Mouse (Mus musculus) hindbrain, embryonic 16.5 days (tissue): ENCODE results near the gene Syngap1. TPM values are rescaled to one million over a fixed set of nuclear protein-coding genes. Genes with fewer than 3 reads are reported as not detected.

Source experiments
- ATAC-seq: fragments of 200-750 bp; cut with Nextera tagmentation; 2 replicates; pipeline ENCODE4 v1.8.0; 2017; ENCODE audit warnings: moderate TSS enrichment, moderate library complexity
- H3K27ac ChIP-seq: fragments of 300-500 bp; sonication (generic); 2 replicates; pipeline ENCODE4 v1.5.1; 2014; ENCODE audit warnings: low read depth, mild to moderate bottlenecking, control low read depth, low read length, moderate library complexity
- H3K27me3 ChIP-seq: fragments of 300-500 bp; sonication (generic); replicated peaks from 2 replicates; pipeline ENCODE4 v1.6.1; 2014; ENCODE audit warnings: low read length; ENCODE audit not compliant: control insufficient read depth, insufficient read depth
- H3K36me3 ChIP-seq: fragments of 300-500 bp; sonication (generic); 2 replicates; pipeline ENCODE4 v1.6.1; 2014; ENCODE audit warnings: mild to moderate bottlenecking, low read length, moderate library complexity, mixed read lengths; ENCODE audit not compliant: control insufficient read depth, insufficient read depth
- H3K4me1 ChIP-seq: fragments of 300-500 bp; sonication (generic); 2 replicates; pipeline ENCODE4 v1.6.1; 2014; ENCODE audit warnings: low read depth, low read length; ENCODE audit not compliant: control insufficient read depth, insufficient read depth
- H3K4me2 ChIP-seq: fragments of 300-500 bp; sonication (generic); 2 replicates; pipeline ENCODE4 v1.6.1; 2014; ENCODE audit warnings: mild to moderate bottlenecking, low read length, control low read depth, moderate library complexity
- H3K4me3 ChIP-seq: fragments of 300-500 bp; sonication (generic); 2 replicates; pipeline ENCODE4 v1.5.1; 2014; ENCODE audit warnings: mild to moderate bottlenecking, low read length, control low read depth, moderate library complexity
- H3K9ac ChIP-seq: fragments of 300-500 bp; sonication (generic); 2 replicates; pipeline ENCODE4 v1.6.1; 2014; ENCODE audit warnings: low read depth, mild to moderate bottlenecking, control low read depth, low read length, moderate library complexity
- H3K9me3 ChIP-seq: fragments of 300-500 bp; sonication (generic); 2 replicates; pipeline ENCODE4 v1.6.1; 2014; ENCODE audit warnings: mild to moderate bottlenecking, low read length, moderate library complexity; ENCODE audit not compliant: control insufficient read depth
- WGBS: fragments of 180-500 bp; shearing (Covaris S2); extraction: QIAGEN DNeasy Blood & Tissue Kit; methylation state at CpG from one replicate; pipeline ENCODE4 v1.1.7; 2014; 5-methylcytosine and 5-hydroxymethylcytosine counted together
- polyA plus RNA-seq: library from polyadenylated mRNA; unstranded; fragments of >200 nt; fragmentation: Nextera tagmentation; extraction: Ambion mirVana; gene quantifications from 2 replicates; pipeline ENCODE4 v1.2.1, GENCODE M21; 2015

Syngap1 gene
- polyA plus RNA-seq, 1 experiment from 2014 or later = 4.9 TPM

DNA sequence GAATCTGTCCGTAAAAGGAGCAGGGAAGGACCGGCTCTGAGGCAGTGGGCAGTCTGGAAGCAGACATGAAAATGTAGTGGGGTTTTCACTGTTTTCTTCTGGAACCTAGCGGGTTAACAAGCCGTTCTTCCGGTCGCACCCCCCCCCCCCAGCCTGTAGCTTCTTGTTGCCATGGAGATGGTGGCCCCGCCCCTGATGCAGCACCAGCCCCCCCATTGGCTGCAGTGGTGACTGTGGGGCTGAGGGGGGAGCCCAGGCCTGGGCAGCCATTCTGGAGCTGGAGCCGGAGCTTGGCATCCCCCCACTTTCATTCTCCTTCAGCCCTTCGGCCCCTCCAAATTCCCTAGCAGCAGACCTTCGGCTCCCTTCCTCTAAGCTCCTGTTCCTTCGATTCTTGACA is 10.4 kb downstream of the Syngap1 start:
- H3K4me1 ChIP-seq = peaks cover 61% of the 10 kb centered on the region

DNA sequence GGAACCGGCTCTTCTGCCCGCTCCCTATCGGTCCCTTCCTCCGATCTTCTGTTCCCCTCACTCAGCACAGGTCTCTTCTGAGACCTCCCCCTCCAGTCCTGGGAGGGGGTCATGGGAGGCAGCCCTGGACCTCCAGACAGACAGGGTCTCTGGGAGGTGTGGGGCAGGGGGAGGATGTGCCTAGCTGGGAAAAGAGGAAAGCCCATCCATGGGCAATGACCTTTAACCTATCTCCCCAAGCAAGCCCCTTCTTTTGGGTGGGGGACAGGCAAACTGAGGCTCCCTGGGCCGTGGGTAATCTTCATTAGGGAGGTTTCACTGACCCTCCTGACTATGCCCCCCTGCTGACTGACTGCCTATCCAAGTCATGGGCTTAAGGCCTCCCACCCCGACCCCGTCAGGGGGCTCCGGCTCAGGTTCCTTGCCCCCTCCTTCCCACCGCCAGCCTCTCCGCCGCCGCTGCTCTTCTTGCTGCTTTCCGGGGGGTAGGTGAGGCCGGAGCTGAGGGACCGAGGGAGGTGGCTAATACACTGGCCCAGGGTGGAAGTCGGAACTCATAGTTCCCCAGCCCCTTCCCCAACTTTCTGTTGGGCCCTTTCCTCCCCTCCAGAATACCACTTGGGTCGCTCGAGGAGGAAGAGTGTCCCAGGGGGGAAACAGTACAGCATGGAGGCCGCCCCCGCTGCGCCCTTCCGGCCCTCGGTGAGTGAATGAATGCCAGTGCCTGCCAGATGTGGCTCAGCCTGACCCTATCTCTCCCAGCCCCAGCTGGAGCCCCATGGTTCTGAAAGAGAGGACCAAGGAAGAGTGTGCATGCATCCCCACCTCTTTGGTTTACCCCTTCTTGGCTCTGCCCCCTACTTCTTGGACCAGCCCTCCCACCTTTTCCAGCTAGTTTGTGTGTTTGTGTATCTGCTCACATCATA is 11.2 kb downstream of the Syngap1 start:
- H3K27me3 ChIP-seq = no peaks in the 10 kb centered on the region
- ATAC-seq = peak; percentile 24; the same call in 1 of the 2 replicates
- H3K36me3 ChIP-seq = peaks cover 15% of the 10 kb centered on the region
- 5% methylated on average over 22 of the region's 23 CpGs for WGBS
- H3K4me3 ChIP-seq = peak overlapping the region; percentile 30
- no peaks in the 10 kb centered on the region for H3K9me3 ChIP-seq
- H3K9ac ChIP-seq = peak overlapping the region; percentile 64
- peak overlapping the region; percentile 1; the same call in 1 of the 2 replicates for H3K27ac ChIP-seq
- H3K4me1 ChIP-seq = peaks cover 52% of the 10 kb centered on the region
- peak overlapping the region; percentile 85 for H3K4me2 ChIP-seq

More for the DNA sequence above, 10.4 kb downstream of the Syngap1 start:
- ATAC-seq = peak; percentile 60
- H3K4me3 ChIP-seq = peak overlapping the region; percentile 30
- peak overlapping the region; percentile 64 for H3K27ac ChIP-seq
- H3K36me3 ChIP-seq = peaks cover 9% of the 10 kb centered on the region
- WGBS = 0% methylated on average over 10 of the region's 11 CpGs
- H3K27me3 ChIP-seq = no peaks in the 10 kb centered on the region
- H3K9ac ChIP-seq = peak overlapping the region; percentile 64
- peak overlapping the region; percentile 85 for H3K4me2 ChIP-seq
- H3K9me3 ChIP-seq = no peaks in the 10 kb centered on the region

DNA sequence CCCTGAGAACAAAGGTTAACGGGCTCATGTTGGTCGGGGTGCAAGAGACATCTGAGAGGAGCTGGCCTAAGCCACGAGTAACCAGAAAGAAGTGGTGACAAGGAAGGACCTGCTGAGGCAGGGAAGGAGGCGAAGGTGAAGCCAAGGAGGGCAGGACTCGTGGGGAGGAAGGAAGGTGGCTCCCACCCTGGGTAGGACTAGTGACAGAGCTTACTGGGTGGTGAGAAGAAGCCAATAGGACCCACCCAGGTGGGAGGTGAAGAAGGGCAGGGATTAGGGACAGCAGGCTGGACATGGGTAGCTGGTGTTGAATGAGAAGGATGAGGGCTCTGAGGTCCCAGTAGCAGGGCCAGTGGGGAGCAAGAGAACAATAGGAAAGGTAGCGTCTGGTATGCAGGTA is 12.1 kb downstream of the Syngap1 start:
- H3K27me3 ChIP-seq = no peaks in the 10 kb centered on the region
- H3K4me2 ChIP-seq = peak overlapping the region; percentile 85
- H3K4me1 ChIP-seq = peaks cover 46% of the 10 kb centered on the region
- H3K4me3 ChIP-seq = no peak overlapping the region; the same call in 1 of the 2 replicates
- no peak for ATAC-seq
- H3K27ac ChIP-seq = no peak overlapping the region
- H3K36me3 ChIP-seq = peaks cover 23% of the 10 kb centered on the region
- H3K9me3 ChIP-seq = no peaks in the 10 kb centered on the region
- 25% methylated on average over 6 of the region's 6 CpGs for WGBS
- H3K9ac ChIP-seq = peak overlapping the region; percentile 47

DNA sequence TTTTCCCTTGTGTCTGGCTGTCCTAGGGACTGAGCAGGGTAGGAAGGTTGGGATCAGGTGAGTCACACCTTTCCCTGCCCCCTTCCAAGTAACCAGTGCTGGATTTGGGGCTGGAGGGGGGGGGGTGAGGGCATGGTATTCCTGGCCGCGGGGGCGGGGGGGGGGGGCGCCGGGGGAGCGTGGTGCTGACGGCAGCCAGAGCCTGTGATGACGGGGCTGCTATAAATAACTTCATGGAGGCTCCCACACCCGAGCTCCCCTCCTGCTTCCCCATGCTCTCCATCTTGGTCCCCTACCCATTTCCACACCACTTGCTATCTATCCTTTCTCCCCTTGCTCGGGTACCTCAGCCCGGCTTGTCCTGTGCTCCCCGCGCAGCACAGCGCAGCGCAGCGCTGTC is 12.7 kb downstream of the Syngap1 start:
- Histone ChIP-seq H3K27ac (no peak overlapping the region), H3K4me1 (peaks cover 46% of the 10 kb centered on the region), H3K9me3 (no peaks in the 10 kb centered on the region), H3K9ac (no peak overlapping the region), H3K27me3 (no peaks in the 10 kb centered on the region), H3K4me3 (no peak overlapping the region), H3K4me2 (peak overlapping the region; percentile 85), H3K36me3 (peaks cover 28% of the 10 kb centered on the region)
- no peak for ATAC-seq
- 17% methylated on average over 12 of the region's 16 CpGs for WGBS

DNA sequence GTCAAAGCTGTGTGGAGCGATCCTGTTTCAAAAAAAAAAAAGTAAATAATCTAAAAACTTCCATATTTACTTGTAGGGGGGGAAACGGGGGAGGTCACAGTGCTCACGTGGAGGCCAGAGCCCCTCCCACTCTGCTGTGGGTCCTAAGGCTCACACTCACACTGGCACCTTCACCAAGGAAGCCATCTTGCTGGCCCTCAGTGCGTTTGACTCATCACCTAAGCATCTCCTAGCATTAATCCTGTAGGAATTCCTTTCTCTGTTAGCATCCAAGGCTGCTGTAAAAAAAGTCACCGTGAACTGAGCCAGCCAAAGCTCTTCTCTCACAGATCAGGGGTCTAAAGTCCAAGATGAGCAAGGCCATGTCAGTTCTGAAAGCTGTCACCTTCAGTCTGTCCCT is 15.3 kb downstream of the Syngap1 start:
- H3K4me3 ChIP-seq = no peak overlapping the region
- H3K27ac ChIP-seq = no peak overlapping the region
- H3K36me3 ChIP-seq = peaks cover 41% of the 10 kb centered on the region
- no peaks in the 10 kb centered on the region for H3K27me3 ChIP-seq
- no peak for ATAC-seq
- H3K4me2 ChIP-seq = no peak overlapping the region
- peaks cover 25% of the 10 kb centered on the region for H3K4me1 ChIP-seq
- no peaks in the 10 kb centered on the region for H3K9me3 ChIP-seq
- no peak overlapping the region for H3K9ac ChIP-seq
- WGBS = 85% methylated on average over 5 of the region's 5 CpGs

DNA sequence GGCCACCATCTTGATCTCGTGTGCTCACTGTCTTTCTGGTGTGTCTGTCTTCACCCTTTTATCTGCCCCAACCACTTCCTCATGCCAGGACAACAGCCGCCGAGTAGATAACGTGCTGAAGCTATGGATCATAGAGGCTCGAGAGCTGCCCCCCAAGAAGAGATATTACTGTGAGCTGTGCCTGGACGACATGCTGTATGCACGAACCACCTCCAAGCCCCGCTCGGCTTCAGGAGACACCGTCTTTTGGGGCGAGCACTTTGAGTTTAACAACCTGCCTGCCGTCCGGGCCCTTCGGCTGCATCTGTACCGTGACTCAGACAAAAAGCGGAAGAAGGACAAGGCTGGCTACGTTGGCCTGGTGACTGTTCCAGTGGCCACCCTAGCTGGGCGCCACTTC is 15.8 kb downstream of the Syngap1 start:
- Histone ChIP-seq H3K36me3 (peaks cover 47% of the 10 kb centered on the region), H3K9me3 (no peaks in the 10 kb centered on the region), H3K4me2 (no peak overlapping the region), H3K27ac (no peak overlapping the region), H3K4me3 (no peak overlapping the region), H3K27me3 (no peaks in the 10 kb centered on the region), H3K9ac (no peak overlapping the region), H3K4me1 (peaks cover 20% of the 10 kb centered on the region)
- WGBS = 95% methylated on average over 18 of the region's 18 CpGs
- ATAC-seq = no peak

DNA sequence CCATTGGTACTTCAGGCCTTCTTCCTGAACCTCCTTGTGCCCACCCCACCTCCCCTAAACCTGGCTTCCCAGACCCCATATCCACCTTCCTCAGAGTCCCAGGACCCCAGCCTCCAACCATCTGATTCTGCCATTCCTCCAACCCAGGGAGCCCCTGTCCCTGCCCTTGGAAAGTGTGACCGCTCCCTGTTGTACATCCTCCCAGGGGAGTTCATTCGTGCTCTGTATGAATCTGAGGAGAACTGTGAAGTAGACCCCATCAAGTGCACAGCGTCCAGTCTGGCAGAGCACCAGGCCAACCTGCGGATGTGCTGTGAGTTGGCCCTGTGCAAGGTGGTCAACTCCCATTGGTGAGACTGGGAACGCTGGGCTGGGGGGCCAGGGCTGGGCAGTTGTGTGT is 16.8 kb downstream of the Syngap1 start:
- no peak overlapping the region for H3K4me2 ChIP-seq
- H3K27ac ChIP-seq = no peak overlapping the region
- peaks cover 57% of the 10 kb centered on the region for H3K36me3 ChIP-seq
- WGBS = 92% methylated on average over 5 of the region's 5 CpGs
- peaks cover 11% of the 10 kb centered on the region for H3K4me1 ChIP-seq
- no peaks in the 10 kb centered on the region for H3K9me3 ChIP-seq
- H3K4me3 ChIP-seq = no peak overlapping the region
- no peak for ATAC-seq
- H3K9ac ChIP-seq = no peak overlapping the region
- no peaks in the 10 kb centered on the region for H3K27me3 ChIP-seq

DNA sequence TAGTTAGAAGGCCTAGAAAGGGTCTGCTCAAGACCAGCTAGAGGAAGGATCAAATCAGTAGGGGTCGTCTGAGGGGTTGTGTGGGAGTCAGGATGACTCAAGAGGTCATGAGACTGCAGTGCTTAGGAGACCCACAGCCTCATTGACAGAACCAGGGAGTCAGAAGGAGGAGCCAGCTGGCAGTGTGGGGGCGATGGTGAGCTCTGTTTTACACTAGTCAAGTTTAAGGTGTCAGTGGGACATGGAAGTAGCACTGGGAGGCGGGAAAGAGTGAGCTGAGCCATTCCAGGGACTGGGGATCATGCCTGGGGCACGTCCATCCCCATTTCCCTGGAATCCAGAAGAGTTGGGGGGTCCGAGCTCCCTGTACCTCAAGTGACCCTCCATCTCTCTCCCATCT is 17.8 kb downstream of the Syngap1 start:
- Histone ChIP-seq H3K9me3 (no peaks in the 10 kb centered on the region), H3K36me3 (peaks cover 60% of the 10 kb centered on the region), H3K4me1 (peaks cover 1% of the 10 kb centered on the region; the same call in 1 of the 2 replicates), H3K27me3 (no peaks in the 10 kb centered on the region), H3K4me2 (no peak overlapping the region), H3K4me3 (no peak overlapping the region), H3K9ac (no peak overlapping the region), H3K27ac (no peak overlapping the region)
- WGBS = 76% methylated on average over 4 of the region's 5 CpGs
- no peak for ATAC-seq

DNA sequence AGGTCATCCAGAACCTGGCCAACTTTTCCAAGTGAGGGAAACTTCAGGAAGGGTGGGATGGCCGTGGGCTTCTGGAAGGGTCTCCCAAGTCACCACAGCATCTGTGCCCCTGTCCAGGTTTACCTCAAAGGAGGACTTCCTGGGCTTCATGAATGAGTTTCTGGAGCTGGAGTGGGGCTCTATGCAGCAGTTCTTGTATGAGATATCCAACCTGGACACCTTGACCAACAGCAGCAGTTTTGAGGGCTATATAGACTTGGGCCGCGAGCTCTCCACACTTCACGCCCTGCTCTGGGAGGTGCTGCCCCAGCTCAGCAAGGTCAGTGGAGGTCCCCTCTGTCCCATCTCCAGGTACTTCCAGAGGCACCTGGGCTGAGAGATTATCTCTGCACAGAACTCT is 18.8 kb downstream of the Syngap1 start:
- H3K4me2 ChIP-seq = no peak overlapping the region
- H3K36me3 ChIP-seq = peaks cover 63% of the 10 kb centered on the region
- ATAC-seq = no peak
- H3K27ac ChIP-seq = no peak overlapping the region
- no peak overlapping the region for H3K4me3 ChIP-seq
- WGBS = 97% methylated on average over 4 of the region's 4 CpGs
- H3K9me3 ChIP-seq = no peaks in the 10 kb centered on the region
- H3K9ac ChIP-seq = no peak overlapping the region
- H3K4me1 ChIP-seq = no peaks in the 10 kb centered on the region
- H3K27me3 ChIP-seq = no peaks in the 10 kb centered on the region
